In genomic region chr2:91602389-91602788, GRCm38 (mm10) we compare ENCODE assay signal across 16 mouse cellular contexts. TPM values are rescaled to one million over a fixed set of nuclear protein-coding genes. Genes with fewer than 3 reads are reported as not detected.
DNase-seq lines count a peak whose midpoint lies in the region; ATAC-seq and TF ChIP-seq lines count a peak whose summit lies in the region.
"Had no signal": no experiment of that assay in that cellular context is flagged by ENCODE, and none has a peak within 500 bp of the region (broad histone marks: within the 10 kb centered on the region; RNA-seq: fewer than 3 reads in every experiment).

No protein-coding gene starts in this region.

- no peak for TF ChIP-seq EP300 in heart, adult 2 months (IDR thresholded peaks at IDR 0.05; ENCODE audit: insufficient read depth, low read depth, low read length)
- TF ChIP-seq EP300 in lung, postnatal 0 days (IDR thresholded peaks at IDR 0.05): no peak

- TF ChIP-seq CTCF in heart, adult 2 months (IDR thresholded peaks at IDR 0.05): peak; percentile 31
- peak; percentile 47 for TF ChIP-seq CTCF in lung, postnatal 0 days (IDR thresholded peaks at IDR 0.05)
- TF ChIP-seq CTCF in lung, adult 2 months (IDR thresholded peaks at IDR 0.05; ENCODE audit: insufficient read depth, low read length): no peak

- no peak overlapping the region for H3K9ac ChIP-seq in heart, adult 2 months (ENCODE audit: low read depth, low read length)
- H3K9ac ChIP-seq in lung, postnatal 0 days (replicated peaks; ENCODE audit: low read depth): no peak overlapping the region
- H3K9ac ChIP-seq: forebrain, embryonic 13.5 days had no signal

- H3K9me3 ChIP-seq in lung, postnatal 0 days (ENCODE audit: low read length): no peaks in the 10 kb centered on the region
- H3K9me3 ChIP-seq: forebrain, embryonic 13.5 days had no signal

- no peak overlapping the region for H3K4me3 ChIP-seq in heart, adult 2 months
- H3K4me3 ChIP-seq in lung, postnatal 0 days (ENCODE audit: low read depth, low read length): no peak overlapping the region
- no peak overlapping the region for H3K4me3 ChIP-seq in lung, adult 2 months (replicated peaks; ENCODE audit: extremely low read depth, low read depth, low read length)
- H3K4me3 ChIP-seq: forebrain, embryonic 13.5 days had no signal

- H3K79me2 ChIP-seq in heart, adult 2 months (replicated peaks; ENCODE audit: control insufficient read depth, insufficient read depth, low read length): no peaks in the 10 kb centered on the region

- DNase-seq in heart, adult 2 months: no peak
- DNase-seq in heart, postnatal 10 days: no peak
- DNase-seq in lung, postnatal 0 days (ENCODE audit: low spot score): peak; percentile 12
- no peak for DNase-seq in lung, adult 2 months
- peak; percentile 15 for DNase-seq in ES-CJ7 (ENCODE audit: low read depth, low spot score)
- peak; percentile 11 for DNase-seq in c-Kit-positive CD71-positive TER-119-positive erythroid progenitor cells, embryonic 14.5 days (ENCODE audit: low spot score)
- DNase-seq in urinary bladder, postnatal 25 days (ENCODE audit: low spot score): no peak
- no peak for DNase-seq in layer of hippocampus, postnatal 10 days (ENCODE audit: low spot score in 2 of 2)
- DNase-seq: adrenal gland, adult 2 months; cerebellum, adult 11-12 months; gastrocnemius, postnatal 36 days; heart, postnatal 36 days; lung, postnatal 10 days had no signal

- ATAC-seq in lung, postnatal 0 days: no peak
- ATAC-seq: forebrain, embryonic 13.5 days had no signal

- intact Hi-C loops in heart, adult 2 months (cut with DNase I): loop anchor here (10.0 kb wide), 1 partner anchor 322 kb away; the partner anchor contains the start of gene Chrm4
- intact Hi-C loops in heart, postnatal 10 days (cut with DNase I): loop anchor here (5.0 kb wide), 1 partner anchor 35 kb away; no protein-coding TSS in a partner anchor

- TF ChIP-seq POLR2A in heart, adult 2 months (IDR thresholded peaks at IDR 0.05; ENCODE audit: insufficient read depth, low read depth, low read length): no peak
- TF ChIP-seq POLR2A in lung, adult 2 months (IDR thresholded peaks at IDR 0.05; ENCODE audit: borderline replicate concordance, extremely low read depth, low read depth, low read length): no peak

- WGBS in heart, adult 2 months: 86% methylated on average over 4 of the region's 4 CpGs
- 79% methylated on average over 4 of the region's 4 CpGs for WGBS in lung, postnatal 0 days
- WGBS in lung, adult 2 months: 79% methylated on average over 4 of the region's 4 CpGs

- no peak overlapping the region for H3K4me2 ChIP-seq in lung, postnatal 0 days (replicated peaks; ENCODE audit: low read depth, low read length)
- H3K4me2 ChIP-seq: forebrain, embryonic 13.5 days had no signal

- H3K27me3 ChIP-seq in heart, adult 2 months (ENCODE audit: control insufficient read depth, insufficient read depth, low read length): no peaks in the 10 kb centered on the region
- no peaks in the 10 kb centered on the region for H3K27me3 ChIP-seq in lung, postnatal 0 days (replicated peaks; ENCODE audit: insufficient read depth, low read length)
- H3K27me3 ChIP-seq: forebrain, embryonic 13.5 days had no signal

- no peaks in the 10 kb centered on the region; the same call in none of the 2 replicates for H3K36me3 ChIP-seq in heart, adult 2 months (ENCODE audit: control insufficient read depth, insufficient read depth, low read length)
- peaks cover 41% of the 10 kb centered on the region for H3K36me3 ChIP-seq in lung, postnatal 0 days (ENCODE audit: insufficient read depth, low read length)

- no peaks in the 10 kb centered on the region for H3K4me1 ChIP-seq in heart, adult 2 months (ENCODE audit: control insufficient read depth, insufficient read depth, low read length)
- H3K4me1 ChIP-seq in lung, postnatal 0 days (ENCODE audit: insufficient read depth, low read depth, low read length): no peaks in the 10 kb centered on the region
- no peaks in the 10 kb centered on the region for H3K4me1 ChIP-seq in lung, adult 2 months (ENCODE audit: control insufficient read depth, insufficient read depth, low read length)
- H3K4me1 ChIP-seq: forebrain, embryonic 13.5 days had no signal

- no peak overlapping the region for H3K27ac ChIP-seq in heart, adult 2 months
- H3K27ac ChIP-seq in lung, postnatal 0 days (ENCODE audit: low read length): no peak overlapping the region
- H3K27ac ChIP-seq: forebrain, embryonic 13.5 days had no signal

RNA-seq across cellular contexts. Expression of gene F2, which starts 33.8 kb away (rescaled TPM):
- not detected for total RNA-seq in heart, adult 2 months (2021)
- polyA plus RNA-seq in heart, adult 2 months (2012; rRNA removed): 0.53 TPM in 1 of 2 replicates, not detected in the other
- total RNA-seq in heart, postnatal 10 days (2021): under 1 TPM in 1 of 2 experiments, not detected in 1; 0.12 TPM
- 0.49 and 0.63 TPM in 2 replicates for polyA plus RNA-seq in lung, postnatal 0 days (2015; fragmentation: Nextera tagmentation; extraction: Ambion mirVana)
- 0.44 and 1.2 TPM in 2 replicates for polyA plus RNA-seq in lung, adult 2 months (2012; rRNA removed)
- total RNA-seq in layer of hippocampus, postnatal 10 days (2021): under 1 TPM; 0.18 to 0.20 TPM
- total RNA-seq: heart, postnatal 36 days; monocyte, adult 5-6 weeks had no signal
- polyA plus RNA-seq: kidney, embryonic 14.5 days had no signal

RNA-seq across cellular contexts. Expression of gene Zfp408, which starts 47.2 kb away (rescaled TPM):
- 1 to 10 TPM; 4.0 to 4.2 TPM for total RNA-seq in heart, adult 2 months (2021)
- polyA plus RNA-seq in heart, adult 2 months (2012; rRNA removed): 5.3 and 6.2 TPM in 2 replicates
- total RNA-seq in heart, postnatal 10 days (2021): 10 to 100 TPM; 10.6 to 12.6 TPM
- polyA plus RNA-seq in lung, postnatal 0 days (2015; fragmentation: Nextera tagmentation; extraction: Ambion mirVana): 4.7 and 5.2 TPM in 2 replicates
- 14.5 and 17.2 TPM in 2 replicates for polyA plus RNA-seq in lung, adult 2 months (2012; rRNA removed)
- 10 to 100 TPM; 15.1 to 17.0 TPM for total RNA-seq in layer of hippocampus, postnatal 10 days (2021)

RNA-seq across cellular contexts. Expression of gene Arhgap1, which starts 47.3 kb away (rescaled TPM):
- 10 to 100 TPM; 18.6 to 20.7 TPM for total RNA-seq in heart, adult 2 months (2021)
- polyA plus RNA-seq in heart, adult 2 months (2012; rRNA removed): 39.0 and 39.7 TPM in 2 replicates
- total RNA-seq in heart, postnatal 10 days (2021): 10 to 100 TPM; 50.3 to 51.9 TPM
- polyA plus RNA-seq in lung, postnatal 0 days (2015; fragmentation: Nextera tagmentation; extraction: Ambion mirVana): 151 and 163 TPM in 2 replicates
- polyA plus RNA-seq in lung, adult 2 months (2012; rRNA removed): 130 and 170 TPM in 2 replicates
- total RNA-seq in layer of hippocampus, postnatal 10 days (2021): 10 to 100 TPM; 66.9 to 68.3 TPM

Comparison
In these comparisons a context has a peak if more than half of its experiments do, and no peak if none do; other contexts are left out.
1. DNase-seq: peak in lung, postnatal 0 days (single experiment), ES-CJ7 (single experiment) and c-Kit-positive CD71-positive TER-119-positive erythroid progenitor cells, embryonic 14.5 days (single experiment); none in heart, adult 2 months (0 of 2), heart, postnatal 10 days (0 of 2), lung, adult 2 months (single experiment), urinary bladder, postnatal 25 days (single experiment) and layer of hippocampus, postnatal 10 days (0 of 2).